Mouse (Mus musculus) ovary, adult 10 weeks (tissue): ENCODE data around the gene Mbl2. TPM values are rescaled to one million over a fixed set of nuclear protein-coding genes. Genes with fewer than 3 reads are reported as not detected.

Experiments used
- polyA plus RNA-seq: library from polyadenylated mRNA; stranded (reverse); fragments of 350-450 nt; fragmentation: Illumina TruSeq; extraction: RNeasy Lipid Tissue Mini Kit (QIAGEN cat#74804); gene quantifications from one replicate; pipeline ENCODE4 v1.2.3, GENCODE M21; 2014

The Mbl2 gene
- 2.1 TPM for polyA plus RNA-seq

DNA sequence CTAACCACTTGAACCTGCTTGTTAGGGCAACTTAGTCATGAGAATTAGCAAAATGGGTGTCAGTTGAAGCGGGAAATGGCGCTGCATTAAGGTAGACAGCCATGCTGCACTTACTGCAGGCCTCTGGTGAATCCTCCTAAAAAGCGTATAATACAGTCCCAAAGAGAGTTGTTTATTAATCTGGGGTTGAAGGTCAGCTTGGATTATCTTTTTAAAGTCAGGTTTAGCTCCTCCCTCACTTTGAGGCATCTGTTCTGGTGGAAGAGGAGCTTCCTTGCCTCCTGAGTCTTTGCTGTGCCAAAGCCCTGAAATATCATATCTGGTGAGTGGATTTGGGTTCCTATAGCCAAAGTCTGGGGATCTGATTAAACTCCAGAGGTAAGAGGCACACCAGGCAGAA, at the start of gene Mbl2:
Gene Mbl2 (plus strand): TSS at position 252 of the 400 bp plus-strand sequence.

Other genes with a start within 250 kb of the Mbl2 start
- not detected for gene Trpd52l3, start 229.2 kb upstream of the Mbl2 start, polyA plus RNA-seq
- 109 TPM for gene Uhrf2, start 202.4 kb upstream of the Mbl2 start, polyA plus RNA-seq
- not detected for gene Gldc, start 57.5 kb upstream of the Mbl2 start, polyA plus RNA-seq